Mouse (Mus musculus): ENCODE measurements around the gene Enthd1. TPM values are rescaled to one million over a fixed set of nuclear protein-coding genes. Genes with fewer than 3 reads are reported as not detected.

Gene Enthd1
- total and polyA plus RNA-seq, 2 experiments from 2014 or later, result not detected

DNA sequence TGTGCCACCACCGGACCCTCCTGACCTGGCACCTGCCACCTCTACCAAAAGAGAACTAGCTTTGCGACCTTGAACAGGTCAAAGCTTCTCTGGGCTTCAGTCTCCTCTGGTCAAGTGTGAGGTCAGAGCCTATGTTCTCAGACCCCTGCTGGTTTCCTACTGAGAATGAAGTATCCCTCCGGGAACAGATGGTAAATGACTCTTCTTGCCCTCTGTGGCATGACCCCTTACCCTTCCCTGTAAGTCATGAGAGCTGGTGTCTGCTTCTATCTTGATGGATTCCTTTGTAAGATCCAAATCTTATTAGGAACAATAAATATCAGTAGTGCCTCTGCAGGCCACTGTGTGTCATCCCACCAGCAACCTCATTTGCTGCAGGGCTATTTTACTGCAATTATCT is 14.2 kb upstream of the Enthd1 start:
- DNase-seq (ENCODE audit: low spot score) (no peak), ATAC-seq (ENCODE audit: insufficient read depth, low read depth) (no peak)
- 0 out of 2 replicates have a peak, but pooled peaks cover 12% of the 10 kb centered on the region for H3K27me3 ChIP-seq (ENCODE audit: control insufficient read depth, insufficient read depth, low read length)
- H3K9ac ChIP-seq (replicated peaks; ENCODE audit: low read depth, low read length), result no peak overlapping the region
- H3K27ac ChIP-seq (ENCODE audit: low read depth), result no peak overlapping the region
- H3K4me3 ChIP-seq (ENCODE audit: low read depth, low read length), result no peak overlapping the region
- no peaks in the 10 kb centered on the region for H3K36me3 ChIP-seq (replicated peaks; ENCODE audit: control insufficient read depth, insufficient read depth, low read length)
- H3K4me2 ChIP-seq (ENCODE audit: low read depth, low read length), result no peak overlapping the region
- no peak for TF ChIP-seq EP300 (IDR thresholded peaks at IDR 0.05; ENCODE audit: low read depth)
- WGBS, result 70% methylated on average over 3 of the region's 3 CpGs
- H3K4me1 ChIP-seq (ENCODE audit: control insufficient read depth, insufficient read depth), result 0 out of 2 replicates have a peak, but pooled peaks cover 5% of the 10 kb centered on the region
- no peaks in the 10 kb centered on the region for H3K9me3 ChIP-seq (replicated peaks; ENCODE audit: control insufficient read depth, low read length)

DNA sequence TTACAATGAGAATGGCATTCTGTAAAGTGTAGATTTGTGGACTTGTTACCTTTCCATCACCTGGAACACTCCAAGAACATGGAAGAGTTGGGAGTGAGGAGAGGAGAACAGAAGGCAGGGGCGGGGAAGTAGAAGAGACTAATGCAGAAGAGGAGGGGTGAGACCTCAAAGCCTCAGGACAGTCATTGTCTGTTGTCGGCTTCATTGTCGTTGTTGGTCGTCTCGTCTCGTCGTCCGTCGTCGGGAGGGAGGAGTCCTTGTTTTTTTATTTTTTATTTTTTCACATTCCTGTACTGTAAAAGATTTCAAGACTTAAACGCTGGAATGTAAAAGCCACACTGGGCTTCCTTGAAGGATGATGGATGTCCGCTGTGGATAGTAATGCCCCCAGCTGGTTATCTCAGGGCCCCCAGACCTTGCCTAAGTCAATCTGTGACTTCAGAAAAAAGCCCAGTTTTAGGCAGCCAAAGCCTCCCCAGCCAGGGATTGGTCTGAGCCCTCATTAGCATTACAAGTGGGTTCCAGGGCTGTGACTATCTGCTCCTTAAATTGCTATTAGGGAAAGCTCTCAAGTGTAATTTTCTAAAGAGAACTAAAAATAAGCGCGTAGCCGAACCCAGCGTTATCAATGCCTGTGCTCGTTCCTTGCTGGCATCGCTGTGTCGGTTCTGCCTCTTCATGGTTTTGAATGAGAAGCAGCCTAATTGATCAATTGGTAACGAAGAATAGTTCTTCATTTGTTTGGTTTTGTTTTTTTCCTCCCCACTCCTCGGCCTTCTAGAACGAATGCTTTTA is 12.4 kb upstream of the Enthd1 start:
- 19% methylated on average over 22 of the region's 22 CpGs for WGBS
- H3K36me3 ChIP-seq (replicated peaks; ENCODE audit: control insufficient read depth, insufficient read depth, low read length), result no peaks in the 10 kb centered on the region
- H3K9me3 ChIP-seq (replicated peaks; ENCODE audit: control insufficient read depth, low read length), result no peaks in the 10 kb centered on the region
- no peak overlapping the region; the same call in 1 of the 2 replicates for H3K4me3 ChIP-seq (ENCODE audit: low read depth, low read length)
- ATAC-seq (ENCODE audit: insufficient read depth, low read depth) (no peak), DNase-seq (ENCODE audit: low spot score) (no peak)
- 0 out of 2 replicates have a peak, but pooled peaks cover 24% of the 10 kb centered on the region for H3K27me3 ChIP-seq (ENCODE audit: control insufficient read depth, insufficient read depth, low read length)
- no peak overlapping the region for H3K9ac ChIP-seq (replicated peaks; ENCODE audit: low read depth, low read length)
- peak overlapping the region; percentile 26; the same call in 1 of the 2 replicates for H3K4me2 ChIP-seq (ENCODE audit: low read depth, low read length)
- no peak for TF ChIP-seq EP300 (IDR thresholded peaks at IDR 0.05; ENCODE audit: low read depth)
- TF ChIP-seq CTCF (IDR thresholded peaks at IDR 0.05; ENCODE audit: low read depth), result no peak
- H3K27ac ChIP-seq (ENCODE audit: low read depth), result no peak overlapping the region
- H3K4me1 ChIP-seq (ENCODE audit: control insufficient read depth, insufficient read depth), result 0 out of 2 replicates have a peak, but pooled peaks cover 5% of the 10 kb centered on the region

DNA sequence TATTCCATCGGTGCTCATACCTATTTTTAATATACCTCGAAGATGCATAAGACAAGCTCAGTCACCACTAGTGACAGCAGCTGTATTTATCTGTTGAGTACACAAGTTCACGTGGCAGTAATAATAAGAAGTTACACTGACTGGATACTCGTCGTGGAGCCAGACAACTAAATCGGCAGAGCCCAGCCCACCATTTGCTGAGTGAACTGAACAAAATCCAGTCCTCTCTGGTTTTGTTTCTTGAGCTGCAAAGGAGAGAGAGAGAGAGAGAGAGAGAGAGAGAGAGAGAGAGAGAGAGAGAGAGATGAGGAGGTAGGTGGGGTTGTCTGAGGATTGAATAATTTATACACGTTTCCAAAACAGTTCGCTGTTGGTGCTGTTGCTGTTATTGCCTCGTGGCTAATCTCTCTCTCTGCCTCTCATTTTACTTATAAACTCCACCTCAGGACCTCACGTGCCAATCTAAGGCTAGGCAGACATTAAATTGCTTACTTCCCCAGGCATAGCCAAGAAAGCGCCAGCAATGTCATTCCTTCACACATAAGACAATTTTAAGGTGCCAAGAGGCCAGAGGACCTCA is 11.5 kb upstream of the Enthd1 start:
- Histone ChIP-seq H3K4me2 (ENCODE audit: low read depth, low read length) (no peak overlapping the region), H3K4me3 (ENCODE audit: low read depth, low read length) (no peak overlapping the region), H3K27ac (ENCODE audit: low read depth) (no peak overlapping the region), H3K9me3 (replicated peaks; ENCODE audit: control insufficient read depth, low read length) (no peaks in the 10 kb centered on the region), H3K27me3 (ENCODE audit: control insufficient read depth, insufficient read depth, low read length) (0 out of 2 replicates have a peak, but pooled peaks cover 31% of the 10 kb centered on the region), H3K9ac (replicated peaks; ENCODE audit: low read depth, low read length) (no peak overlapping the region), H3K36me3 (replicated peaks; ENCODE audit: control insufficient read depth, insufficient read depth, low read length) (no peaks in the 10 kb centered on the region), H3K4me1 (ENCODE audit: control insufficient read depth, insufficient read depth) (0 out of 2 replicates have a peak, but pooled peaks cover 5% of the 10 kb centered on the region)
- ATAC-seq (ENCODE audit: insufficient read depth, low read depth) (no peak), DNase-seq (ENCODE audit: low spot score) (no peak)
- 74% methylated on average over 11 of the region's 11 CpGs for WGBS
- TF ChIP-seq CTCF (IDR thresholded peaks at IDR 0.05; ENCODE audit: low read depth) (no peak), EP300 (IDR thresholded peaks at IDR 0.05; ENCODE audit: low read depth) (no peak)

DNA sequence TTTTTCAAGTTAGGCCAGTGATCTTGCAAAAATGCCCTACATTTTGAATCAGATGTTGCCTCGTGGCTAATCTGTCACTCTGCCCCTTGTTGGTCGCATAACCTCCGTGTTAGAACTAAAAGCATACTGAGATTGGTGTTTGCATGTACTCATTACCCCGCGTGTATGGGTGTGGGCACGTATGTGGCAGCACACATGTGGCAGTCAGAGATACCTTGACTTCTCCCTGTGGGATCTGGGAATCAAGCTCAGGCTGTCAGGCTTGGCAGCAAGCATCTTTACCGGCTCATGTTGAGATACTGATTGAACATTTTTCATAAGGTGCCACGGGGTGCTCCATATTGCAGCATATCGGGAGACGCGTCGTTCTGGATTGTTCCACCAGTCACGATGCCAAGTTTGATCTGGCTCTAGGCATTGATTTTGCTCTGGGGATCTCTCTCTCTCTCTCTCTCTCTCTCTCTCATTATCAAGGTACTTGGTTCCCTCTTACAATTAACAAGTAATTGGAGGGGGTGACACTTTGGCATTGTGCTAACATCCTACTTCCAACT is 10.9 kb upstream of the Enthd1 start:
- Histone ChIP-seq H3K27ac (ENCODE audit: low read depth) (no peak overlapping the region), H3K4me1 (ENCODE audit: control insufficient read depth, insufficient read depth) (0 out of 2 replicates have a peak, but pooled peaks cover 5% of the 10 kb centered on the region), H3K9ac (replicated peaks; ENCODE audit: low read depth, low read length) (no peak overlapping the region), H3K36me3 (replicated peaks; ENCODE audit: control insufficient read depth, insufficient read depth, low read length) (no peaks in the 10 kb centered on the region), H3K27me3 (ENCODE audit: control insufficient read depth, insufficient read depth, low read length) (0 out of 2 replicates have a peak, but pooled peaks cover 32% of the 10 kb centered on the region), H3K4me2 (ENCODE audit: low read depth, low read length) (no peak overlapping the region), H3K9me3 (replicated peaks; ENCODE audit: control insufficient read depth, low read length) (no peaks in the 10 kb centered on the region), H3K4me3 (ENCODE audit: low read depth, low read length) (no peak overlapping the region)
- ATAC-seq (ENCODE audit: insufficient read depth, low read depth) (no peak), DNase-seq (ENCODE audit: low spot score) (no peak)
- 84% methylated on average over 13 of the region's 13 CpGs for WGBS
- TF ChIP-seq CTCF (IDR thresholded peaks at IDR 0.05; ENCODE audit: low read depth) (no peak), EP300 (IDR thresholded peaks at IDR 0.05; ENCODE audit: low read depth) (no peak)

DNA sequence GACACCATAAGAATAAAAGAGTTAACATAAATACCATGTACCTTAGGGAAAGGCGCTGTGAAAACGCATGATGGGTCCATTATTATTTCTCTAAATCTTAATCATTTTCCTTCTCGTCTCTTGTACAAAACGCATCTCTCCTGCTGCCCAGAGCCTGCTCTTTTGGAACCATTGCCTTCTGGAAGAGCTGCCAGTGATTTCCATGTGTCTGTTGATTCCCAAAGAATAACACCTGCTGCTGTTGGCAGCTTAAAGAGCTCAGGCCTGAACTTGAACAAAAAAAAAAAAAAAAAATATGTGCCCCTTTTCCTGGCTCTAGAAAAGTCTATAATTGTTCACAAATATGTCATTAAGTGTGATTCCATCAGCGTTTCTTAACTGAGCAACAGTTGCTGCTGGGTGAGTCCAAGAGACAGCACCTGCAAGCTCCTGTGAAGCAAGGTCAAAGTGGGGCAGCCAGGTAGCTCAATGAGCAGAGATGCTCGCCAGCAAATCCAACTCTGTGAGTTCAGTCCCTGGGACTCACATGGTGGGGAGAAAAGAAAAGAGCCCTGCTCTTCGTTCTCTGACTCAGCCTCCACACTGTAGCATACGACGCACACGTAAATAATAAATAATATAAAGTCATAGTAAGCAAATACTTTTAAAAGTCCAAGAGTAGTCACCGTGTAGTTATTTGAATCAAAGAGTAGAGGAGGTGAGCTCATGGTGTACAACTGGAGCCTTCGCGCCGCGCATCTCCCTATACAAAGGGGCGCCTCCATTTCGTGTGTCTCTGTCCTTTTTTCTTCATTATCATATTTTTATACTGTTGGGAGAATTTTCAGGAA is 9.5 kb upstream of the Enthd1 start:
- WGBS, result 85% methylated on average over 17 of the region's 17 CpGs
- H3K4me3 ChIP-seq (ENCODE audit: low read depth, low read length), result no peak overlapping the region; the same call in 1 of the 2 replicates
- H3K27ac ChIP-seq (ENCODE audit: low read depth), result no peak overlapping the region
- no peak overlapping the region for H3K9ac ChIP-seq (replicated peaks; ENCODE audit: low read depth, low read length)
- H3K4me2 ChIP-seq (ENCODE audit: low read depth, low read length), result peak overlapping the region; percentile 20; the same call in 1 of the 2 replicates
- no peak for ATAC-seq (ENCODE audit: insufficient read depth, low read depth)
- H3K36me3 ChIP-seq (replicated peaks; ENCODE audit: control insufficient read depth, insufficient read depth, low read length), result no peaks in the 10 kb centered on the region
- no peaks in the 10 kb centered on the region for H3K9me3 ChIP-seq (replicated peaks; ENCODE audit: control insufficient read depth, low read length)
- TF ChIP-seq CTCF (IDR thresholded peaks at IDR 0.05; ENCODE audit: low read depth), result no peak
- TF ChIP-seq EP300 (IDR thresholded peaks at IDR 0.05; ENCODE audit: low read depth), result no peak
- H3K4me1 ChIP-seq (ENCODE audit: control insufficient read depth, insufficient read depth), result 0 out of 2 replicates have a peak, but pooled peaks cover 5% of the 10 kb centered on the region
- no peak for DNase-seq (ENCODE audit: low spot score)
- H3K27me3 ChIP-seq (ENCODE audit: control insufficient read depth, insufficient read depth, low read length), result 0 out of 2 replicates have a peak, but pooled peaks cover 32% of the 10 kb centered on the region

Measured in heart, postnatal 0 days (tissue).